Mouse (Mus musculus): ENCODE measurements around the gene Rhox2c.
"Not testable (repeated sequence)": the region's sequence is repeated elsewhere in the genome, so short reads cannot be mapped to it uniquely, and the experiment has no call there.

DNA sequence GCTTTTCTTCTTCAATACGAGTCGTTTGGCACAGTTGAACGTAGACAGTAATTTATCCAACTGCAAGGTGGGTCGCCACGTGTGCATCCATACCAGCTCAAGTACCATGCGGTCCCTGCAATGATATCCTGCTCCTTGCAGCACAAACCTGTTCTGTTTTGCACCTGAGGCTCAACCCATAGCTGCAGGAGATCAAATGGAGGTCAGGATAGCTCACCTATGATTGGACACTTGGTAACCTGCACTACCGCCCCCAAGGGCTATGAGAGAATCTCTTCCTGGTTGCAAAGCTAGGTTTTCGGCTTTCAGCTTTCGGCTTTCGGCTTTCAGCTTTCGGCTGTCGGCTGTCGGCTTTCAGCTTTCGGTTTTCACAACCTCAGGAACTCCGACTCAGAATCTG, 21.3 kb upstream of the Rhox2c start, which contains the start of gene Rhox4b:
- not testable (repeated sequence) for TF ChIP-seq TAL1 (conservative IDR thresholded peaks at IDR 0.05; ENCODE audit: low read depth, low read length); CTCF (IDR thresholded peaks at IDR 0.05; ENCODE audit: low read depth, low read length); GATA1 (IDR thresholded peaks at IDR 0.05; ENCODE audit: borderline replicate concordance, low read length); POLR2AphosphoS5 (IDR thresholded peaks at IDR 0.05; ENCODE audit: insufficient replicate concordance, low read depth, low read length); GATA2 (IDR thresholded peaks at IDR 0.05; ENCODE audit: borderline replicate concordance, low read depth, low read length)

All from G1E (cell line).